Mouse (Mus musculus): ENCODE data around the gene Eif4g3. TPM values are rescaled to one million over a fixed set of nuclear protein-coding genes. Genes with fewer than 3 reads are reported as not detected.

Eif4g3 gene
- polyA plus RNA-seq, 1 experiment: 149 TPM

Other genes starting within 250 kb of the Eif4g3 start
- gene Alpl, start 196.6 kb upstream of the Eif4g3 start, polyA plus RNA-seq (2012; rRNA removed): 12.3 and 13.5 TPM in 2 replicates
- 24.6 and 29.5 TPM in 2 replicates for gene Ece1, start 130.8 kb upstream of the Eif4g3 start, polyA plus RNA-seq (2012; rRNA removed)
- 171 and 179 TPM in 2 replicates for gene Hp1bp3, start 223.3 kb downstream of the Eif4g3 start, polyA plus RNA-seq (2012; rRNA removed)